Comparison of ENCODE assay signal across 33 mouse cellular contexts in genomic region chr11:19913761-19914160, GRCm38 (mm10). TPM values are rescaled to one million over a fixed set of nuclear protein-coding genes. Genes with fewer than 3 reads are reported as not detected.
DNase-seq lines count a peak whose midpoint lies in the region; ATAC-seq lines count a peak whose summit lies in the region.
"Had no signal": no experiment of that assay in that cellular context is flagged by ENCODE, and none has a peak within 500 bp of the region (broad histone marks: within the 10 kb centered on the region; RNA-seq: fewer than 3 reads in every experiment).

No protein-coding gene starts in this region.

- no peaks in the 10 kb centered on the region for H3K27me3 ChIP-seq in hindbrain, embryonic 16.5 days (replicated peaks; ENCODE audit: control insufficient read depth, insufficient read depth, low read length)
- H3K27me3 ChIP-seq: limb, embryonic 15.5 days; liver, embryonic 13.5 days; neural tube, embryonic 15.5 days; Patski had no signal

- WGBS in hindbrain, embryonic 16.5 days, result 96% methylated on average over 4 of the region's 4 CpGs

- H3K27ac ChIP-seq in hindbrain, embryonic 16.5 days (ENCODE audit: low read depth, low read length), result no peak overlapping the region
- H3K27ac ChIP-seq: forebrain, embryonic 12.5 days; hindbrain, embryonic 14.5 days; limb, embryonic 10.5 days; limb, embryonic 15.5 days; liver, embryonic 13.5 days; neural tube, embryonic 15.5 days; stomach, postnatal 0 days had no signal

- no peak for ATAC-seq in hindbrain, embryonic 16.5 days
- ATAC-seq: lung, postnatal 0 days; Patski had no signal

- H3K4me2 ChIP-seq in hindbrain, embryonic 16.5 days (ENCODE audit: low read length), result no peak overlapping the region
- H3K4me2 ChIP-seq: forebrain, embryonic 12.5 days; heart, embryonic 11.5 days; hindbrain, embryonic 14.5 days; limb, embryonic 15.5 days; liver, embryonic 13.5 days; neural tube, embryonic 15.5 days had no signal

- no peaks in the 10 kb centered on the region for H3K36me3 ChIP-seq in hindbrain, embryonic 16.5 days (ENCODE audit: control insufficient read depth, insufficient read depth, low read length)
- H3K36me3 ChIP-seq: forebrain, embryonic 12.5 days; limb, embryonic 10.5 days; limb, embryonic 15.5 days; liver, embryonic 13.5 days; neural tube, embryonic 15.5 days had no signal

- no peak overlapping the region for H3K9ac ChIP-seq in hindbrain, embryonic 16.5 days (ENCODE audit: low read depth, low read length)
- H3K9ac ChIP-seq: forebrain, embryonic 12.5 days; hindbrain, embryonic 14.5 days; limb, embryonic 15.5 days; liver, embryonic 13.5 days; neural tube, embryonic 15.5 days had no signal

- peak; percentile 70 for DNase-seq in adrenal gland, adult 2 months
- no peak for DNase-seq in adrenal gland, postnatal 4 days (ENCODE audit: low spot score in 2 of 2)
- DNase-seq in kidney, adult 18-20 months, result peak; percentile 27
- no peak for DNase-seq in kidney, adult 11 months
- peak; percentile 45 for DNase-seq in 3T3-L1 (ENCODE audit: low read depth, low spot score)
- DNase-seq in adrenal gland, postnatal 10 days, result peak; percentile 54
- no peak for DNase-seq in right cerebral cortex, postnatal 14 days
- DNase-seq: cerebellum, adult 11-12 months; cerebellum, adult 9-11 months; gastrocnemius, postnatal 25 days; heart, adult 11 months; heart, postnatal 4 days; layer of hippocampus, adult 9-11 months; liver, embryonic 13.5 days; lung, adult 18-20 months; lung, postnatal 4 days; midbrain, embryonic 14.5 days; retina, postnatal 1 day; right cerebral cortex, postnatal 25 days; spleen, adult 18-20 months; thymus, adult 18-20 months; thymus, postnatal 25 days had no signal

- no peak overlapping the region for H3K4me3 ChIP-seq in hindbrain, embryonic 16.5 days (ENCODE audit: low read length)
- H3K4me3 ChIP-seq: erythroblast, embryonic 14.5 days; forebrain, embryonic 12.5 days; limb, embryonic 10.5 days; limb, embryonic 15.5 days; liver, embryonic 13.5 days; neural tube, embryonic 15.5 days had no signal

- H3K9me3 ChIP-seq in hindbrain, embryonic 16.5 days (ENCODE audit: control insufficient read depth, low read length), result no peaks in the 10 kb centered on the region
- H3K9me3 ChIP-seq: forebrain, embryonic 12.5 days; limb, embryonic 10.5 days; limb, embryonic 15.5 days; neural tube, embryonic 15.5 days had no signal

- H3K4me1 ChIP-seq in hindbrain, embryonic 16.5 days (ENCODE audit: control insufficient read depth, insufficient read depth, low read depth, low read length), result peaks cover 4% of the 10 kb centered on the region; the same call in 1 of the 2 replicates

RNA-seq across cellular contexts. Expression of gene Spred2, which starts 10.4 kb away (rescaled TPM):
- 10 to 100 TPM; 27.5 to 34.0 TPM for total RNA-seq in adrenal gland, adult 2 months (2021)
- 26.3 and 36.6 TPM in 2 replicates for polyA plus RNA-seq in adrenal gland, adult 2 months (2012; rRNA removed)
- total RNA-seq in adrenal gland, postnatal 4 days (2021), result 10 to 100 TPM; 49.2 to 50.9 TPM
- 10 to 100 TPM; 33.1 to 37.0 TPM for total RNA-seq in adrenal gland, postnatal 10 days (2021)
- polyA plus RNA-seq in hindbrain, embryonic 16.5 days (2015; fragmentation: Nextera tagmentation; extraction: Ambion mirVana), result 6.7 and 7.4 TPM in 2 replicates

Comparison
In these comparisons a context has a peak if more than half of its experiments do, and no peak if none do; other contexts are left out.
1. DNase-seq: peak in adrenal gland, adult 2 months (single experiment), kidney, adult 18-20 months (single experiment), 3T3-L1 (single experiment) and adrenal gland, postnatal 10 days (single experiment); none in adrenal gland, postnatal 4 days (0 of 2), kidney, adult 11 months (single experiment) and right cerebral cortex, postnatal 14 days (single experiment).